Mouse (Mus musculus): ENCODE data around the gene Cyp2b10. TPM values are rescaled to one million over a fixed set of nuclear protein-coding genes. Genes with fewer than 3 reads are reported as not detected.

Cyp2b10 gene
- polyA plus RNA-seq, 1 experiment from 2014 or later, result 0.08 TPM

Other genes with a start within 250 kb of the Cyp2b10 start
- gene Bckdha, start 238.6 kb upstream of the Cyp2b10 start, polyA plus RNA-seq (2015; fragmentation: Nextera tagmentation; extraction: Ambion mirVana), result 36.7 and 43.1 TPM in 2 replicates
- gene Exosc5, start 238.5 kb upstream of the Cyp2b10 start, polyA plus RNA-seq (2015; fragmentation: Nextera tagmentation; extraction: Ambion mirVana), result 39.1 and 40.7 TPM in 2 replicates
- gene Tmem91, start 222.5 kb upstream of the Cyp2b10 start, polyA plus RNA-seq (2015; fragmentation: Nextera tagmentation; extraction: Ambion mirVana), result 0.78 and 1.3 TPM in 2 replicates
- gene B9d2, start 216.8 kb upstream of the Cyp2b10 start, polyA plus RNA-seq (2015; fragmentation: Nextera tagmentation; extraction: Ambion mirVana), result 20.1 and 21.0 TPM in 2 replicates
- 3.1 and 4.1 TPM in 2 replicates for gene Tgfb1, start 210.6 kb upstream of the Cyp2b10 start, polyA plus RNA-seq (2015; fragmentation: Nextera tagmentation; extraction: Ambion mirVana)
- gene Ccdc97, start 178.5 kb upstream of the Cyp2b10 start, polyA plus RNA-seq (2015; fragmentation: Nextera tagmentation; extraction: Ambion mirVana), result 8.5 and 11.9 TPM in 2 replicates
- 24.8 and 24.9 TPM in 2 replicates for gene Hnrnpul1, start 142.9 kb upstream of the Cyp2b10 start, polyA plus RNA-seq (2015; fragmentation: Nextera tagmentation; extraction: Ambion mirVana)
- 20.2 and 24.9 TPM in 2 replicates for gene Axl, start 108.9 kb upstream of the Cyp2b10 start, polyA plus RNA-seq (2015; fragmentation: Nextera tagmentation; extraction: Ambion mirVana)
- 0.42 and 0.80 TPM in 2 replicates for gene Cyp2s1, start 80.7 kb upstream of the Cyp2b10 start, polyA plus RNA-seq (2015; fragmentation: Nextera tagmentation; extraction: Ambion mirVana)
- 0.35 and 0.43 TPM in 2 replicates for gene Cyp2b13, start 163.9 kb downstream of the Cyp2b10 start, polyA plus RNA-seq (2015; fragmentation: Nextera tagmentation; extraction: Ambion mirVana)